Mouse (Mus musculus): ENCODE results near the gene Serpinb3d. TPM values are rescaled to one million over a fixed set of nuclear protein-coding genes. Genes with fewer than 3 reads are reported as not detected.
"Not testable (repeated sequence)": the region's sequence is repeated elsewhere in the genome, so short reads cannot be mapped to it uniquely, and the experiment has no call there.

The Serpinb3d gene
- total RNA-seq (2021): not detected
- long read RNA-seq, experiment 1: 0 reads
- long read RNA-seq, experiment 2: 0 reads

- DNase-seq (ENCODE audit: low spot score): no peak
Observed at GRCm38 (mm10) chr1:107083406-107083805, at the start of gene Serpinb3d. TSS of gene Serpinb3d (minus strand) at chr1:107083506.

- DNase-seq (ENCODE audit: low spot score): not testable (repeated sequence)
Observed at GRCm38 (mm10) chr1:107127453-107127852, 44.1 kb upstream of the Serpinb3d start.

GRCm38 (mm10) chr1:107098417-107098816, 15.1 kb upstream of the Serpinb3d start:
- no peak for DNase-seq (ENCODE audit: low spot score)

- DNase-seq (ENCODE audit: low spot score): no peak
Observed at GRCm38 (mm10) chr1:107052203-107052602, 31.1 kb downstream of the Serpinb3d start, which contains the start of gene Serpinb3a. TSS of gene Serpinb3a (minus strand) at chr1:107052303.

- DNase-seq (ENCODE audit: low spot score): not testable (repeated sequence)
Observed at GRCm38 (mm10) chr1:107034236-107034635, 49.1 kb downstream of the Serpinb3d start.

Other genes with a start within 250 kb of the Serpinb3d start
- gene Serpinb5, start 222.3 kb downstream of the Serpinb3d start, total RNA-seq (2021): not detected
- not detected for gene Serpinb12, start 149.1 kb downstream of the Serpinb3d start, total RNA-seq (2021)
- not detected for gene Serpinb13, start 102.5 kb downstream of the Serpinb3d start, total RNA-seq (2021)
- not detected for gene Serpinb3a, start 31.2 kb downstream of the Serpinb3d start, total RNA-seq (2021)
- not detected for gene Serpinb3b, start 194.9 kb upstream of the Serpinb3d start, total RNA-seq (2021)
- gene Serpinb3c, start 194.9 kb upstream of the Serpinb3d start, total RNA-seq (2021): not detected

Measured in gastrocnemius, adult 18-20 months (tissue).